Mouse (Mus musculus) thymus, postnatal 36 days (tissue): ENCODE measurements around the gene Ppm1l.

Experiments used
- DNase-seq, 2 experiments: peaks; one replicate each; pipeline ENCODE4 v3.0.0; 2022; ENCODE audit warnings: mixed read lengths in 2 of 2

Gene Ppm1l

GRCm38 (mm10) chr3:69502009-69502408 lies 185.3 kb downstream of the Ppm1l start:
- DNase-seq, result no peak

- no peak for DNase-seq
Measured at GRCm38 (mm10) chr3:69502527-69502926, 185.9 kb downstream of the Ppm1l start.

GRCm38 (mm10) chr3:69505090-69505489 lies 188.4 kb downstream of the Ppm1l start:
- DNase-seq, result no peak

- no peak for DNase-seq
Measured at GRCm38 (mm10) chr3:69506352-69506751, 189.7 kb downstream of the Ppm1l start.

- no peak for DNase-seq
Measured at GRCm38 (mm10) chr3:69509411-69509952, 192.8 kb downstream of the Ppm1l start.

GRCm38 (mm10) chr3:69511881-69512280 lies 195.2 kb downstream of the Ppm1l start:
- DNase-seq, result no peak

- DNase-seq, result no peak
Measured at GRCm38 (mm10) chr3:69512402-69512801, 195.7 kb downstream of the Ppm1l start.

- DNase-seq, result no peak
Measured at GRCm38 (mm10) chr3:69515730-69516350, 199.2 kb downstream of the Ppm1l start.

GRCm38 (mm10) chr3:69519188-69519587 lies 202.5 kb downstream of the Ppm1l start:
- no peak for DNase-seq

- no peak for DNase-seq
Measured at GRCm38 (mm10) chr3:69519789-69520558, 203.3 kb downstream of the Ppm1l start.

- no peak for DNase-seq
Measured at GRCm38 (mm10) chr3:69522270-69522669, 205.6 kb downstream of the Ppm1l start.

GRCm38 (mm10) chr3:69524356-69525071 lies 207.9 kb downstream of the Ppm1l start:
- no peak for DNase-seq

- DNase-seq, result no peak
Measured at GRCm38 (mm10) chr3:69525072-69525529, 208.4 kb downstream of the Ppm1l start.

- no peak for DNase-seq
Measured at GRCm38 (mm10) chr3:69527384-69527783, 210.7 kb downstream of the Ppm1l start.

- no peak for DNase-seq
Measured at GRCm38 (mm10) chr3:69529576-69529975, 212.9 kb downstream of the Ppm1l start.

- no peak for DNase-seq
Measured at GRCm38 (mm10) chr3:69531511-69531910, 214.8 kb downstream of the Ppm1l start.

- no peak for DNase-seq
Measured at GRCm38 (mm10) chr3:69532687-69533086, 216.0 kb downstream of the Ppm1l start.

GRCm38 (mm10) chr3:69535486-69535885 lies 218.8 kb downstream of the Ppm1l start:
- DNase-seq, result no peak

GRCm38 (mm10) chr3:69535941-69536647 lies 219.4 kb downstream of the Ppm1l start:
- DNase-seq, result no peak

- no peak for DNase-seq
Measured at GRCm38 (mm10) chr3:69542962-69543361, 226.3 kb downstream of the Ppm1l start.

- DNase-seq, result no peak
Measured at GRCm38 (mm10) chr3:69543730-69544129, 227.1 kb downstream of the Ppm1l start.

GRCm38 (mm10) chr3:69545017-69545416 lies 228.4 kb downstream of the Ppm1l start:
- DNase-seq, result no peak
